Mouse (Mus musculus) retina, embryonic 14.5 days (tissue): ENCODE results near the gene Adamts2.

Experiments
- DNase-seq: peaks from one replicate; pipeline ENCODE4 v3.0.0-alpha.2; 2015; ENCODE audit warnings: low spot score

The Adamts2 gene

DNA sequence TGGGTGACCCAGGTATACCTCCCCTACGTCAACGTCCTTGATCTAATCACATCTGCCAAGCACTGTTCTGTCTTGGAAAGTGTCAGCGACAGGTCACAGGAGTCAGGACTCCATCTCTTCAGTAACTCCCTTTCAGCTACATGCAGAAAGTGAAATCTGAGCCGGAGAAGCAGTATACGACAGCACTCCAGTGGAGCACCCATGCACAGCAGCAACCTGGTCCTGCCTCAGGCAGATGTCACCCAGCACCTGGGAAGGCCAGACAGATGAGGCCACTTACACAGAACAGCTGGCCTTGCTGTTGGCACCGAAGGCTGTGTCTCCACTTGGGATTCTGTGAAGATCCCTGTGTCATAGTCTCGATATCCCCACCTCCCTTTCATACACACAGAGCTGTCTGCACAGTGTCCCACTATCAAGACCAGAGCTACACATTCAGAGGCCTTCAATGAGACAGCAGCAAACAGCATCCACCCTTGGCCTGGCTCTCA is 70.0 kb downstream of the Adamts2 start:
- DNase-seq: no peak

DNA sequence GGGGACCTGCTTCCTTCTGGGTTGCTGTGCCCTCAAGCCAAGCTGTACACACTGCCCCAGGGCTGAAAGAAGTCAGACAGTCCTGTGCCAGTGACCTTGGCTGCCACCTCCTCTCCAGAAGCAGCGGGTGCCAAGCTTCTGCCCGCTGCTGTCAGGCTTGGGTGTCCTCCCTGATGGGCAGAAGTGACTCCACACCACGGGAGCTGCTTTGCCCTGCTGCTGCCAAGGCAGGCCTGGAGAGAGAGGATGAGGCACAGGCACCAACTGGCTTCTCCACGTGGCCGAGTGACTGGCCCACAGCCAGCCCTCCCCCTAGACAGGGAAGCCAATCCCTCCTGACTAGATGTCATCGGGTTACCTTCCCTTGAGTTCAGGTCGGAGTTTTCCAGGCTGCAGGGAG is 71.0 kb downstream of the Adamts2 start:
- DNase-seq: no peak

DNA sequence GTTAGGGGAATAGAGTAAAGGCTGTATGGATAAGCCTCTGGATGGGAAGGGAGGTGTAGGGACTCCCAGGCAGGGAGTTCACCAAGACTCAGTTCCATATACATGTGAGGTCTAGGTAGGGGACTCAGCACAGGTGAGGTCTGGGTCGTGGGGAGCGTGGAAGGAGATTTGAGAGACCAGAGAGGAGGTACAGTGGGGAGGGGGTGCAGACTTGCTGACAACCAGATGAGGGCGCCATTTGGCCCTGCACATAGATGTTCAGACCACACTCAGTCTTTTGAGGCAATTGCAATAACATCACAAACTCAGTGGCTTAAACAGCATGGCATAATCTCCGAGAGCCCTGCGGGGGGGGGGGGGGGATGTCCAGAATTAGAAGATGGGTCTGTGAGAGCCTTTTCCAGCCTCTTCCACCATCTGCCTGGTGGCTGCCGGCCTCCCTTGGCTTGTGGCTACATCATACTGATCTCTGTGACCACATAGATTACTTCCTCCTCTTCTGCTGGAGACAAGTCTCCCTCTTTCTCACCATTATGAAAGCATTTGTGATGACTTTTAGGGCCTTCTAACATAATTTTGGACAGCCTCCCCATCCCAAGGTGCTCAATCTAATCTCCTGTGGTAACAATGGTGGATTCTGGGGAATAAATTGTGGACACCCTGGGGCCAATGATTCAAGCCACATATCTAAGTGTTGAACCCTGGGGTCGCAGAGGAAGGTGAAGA is 71.8 kb downstream of the Adamts2 start:
- peak; percentile 16 for DNase-seq

DNA sequence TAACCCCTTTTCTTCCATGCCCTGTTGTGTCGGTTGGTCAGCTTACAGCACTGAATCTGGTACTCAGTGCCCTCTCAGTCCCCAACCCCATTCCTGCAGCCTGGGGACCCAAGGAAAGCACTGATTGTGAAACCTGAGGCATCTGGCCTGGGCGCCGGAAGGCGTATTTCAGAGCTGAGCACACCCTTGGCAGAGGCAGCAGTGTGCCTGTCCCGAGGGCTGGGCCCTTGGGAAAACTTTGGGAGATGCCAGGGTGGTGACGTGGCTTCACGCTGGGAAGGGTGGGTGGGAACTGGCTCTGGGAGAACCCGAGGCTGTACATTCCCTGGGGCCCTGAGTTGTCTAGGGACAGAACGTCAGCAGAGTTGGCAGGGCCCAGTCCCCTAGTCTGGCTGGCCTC is 72.5 kb downstream of the Adamts2 start:
- no peak for DNase-seq

DNA sequence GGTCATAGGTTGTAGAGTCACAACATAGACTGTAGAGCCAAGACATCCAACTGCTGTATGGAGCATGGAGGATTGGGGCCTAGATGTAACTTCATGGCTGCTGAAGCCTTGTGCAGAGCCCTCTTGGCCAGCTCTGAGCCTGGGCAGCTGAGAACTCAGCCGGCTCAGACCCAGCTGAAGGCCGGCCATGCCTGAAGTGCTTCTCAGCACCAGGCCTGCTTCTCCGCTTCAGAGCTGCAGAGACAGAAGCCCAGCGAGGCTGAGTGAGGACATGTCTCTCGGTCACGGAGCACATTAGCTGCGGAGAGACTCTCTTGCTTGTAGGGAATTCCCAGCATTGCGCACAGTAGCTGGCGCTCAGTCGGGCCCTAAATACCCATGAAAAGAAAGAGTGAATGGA is 76.8 kb downstream of the Adamts2 start:
- no peak for DNase-seq

DNA sequence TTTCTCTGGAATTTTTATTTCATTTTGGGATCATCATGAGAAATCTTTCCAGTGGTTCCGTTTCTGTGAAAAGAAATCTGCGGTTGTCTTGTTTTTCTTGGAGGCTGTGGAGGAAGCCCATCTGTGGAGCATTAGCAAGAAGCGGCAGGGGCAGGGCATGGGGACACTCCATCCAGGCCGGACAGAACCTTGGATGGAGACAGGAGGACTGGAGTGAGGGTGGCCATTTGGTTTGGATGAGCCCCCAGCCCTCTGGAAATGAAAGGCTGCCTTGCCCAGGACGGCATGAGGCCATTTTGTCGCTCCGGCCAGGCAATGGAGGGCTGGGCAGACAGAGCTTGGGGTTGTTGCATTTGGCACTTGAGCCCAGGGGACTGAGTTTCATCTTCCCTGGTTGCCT is 80.1 kb downstream of the Adamts2 start:
- DNase-seq: no peak

DNA sequence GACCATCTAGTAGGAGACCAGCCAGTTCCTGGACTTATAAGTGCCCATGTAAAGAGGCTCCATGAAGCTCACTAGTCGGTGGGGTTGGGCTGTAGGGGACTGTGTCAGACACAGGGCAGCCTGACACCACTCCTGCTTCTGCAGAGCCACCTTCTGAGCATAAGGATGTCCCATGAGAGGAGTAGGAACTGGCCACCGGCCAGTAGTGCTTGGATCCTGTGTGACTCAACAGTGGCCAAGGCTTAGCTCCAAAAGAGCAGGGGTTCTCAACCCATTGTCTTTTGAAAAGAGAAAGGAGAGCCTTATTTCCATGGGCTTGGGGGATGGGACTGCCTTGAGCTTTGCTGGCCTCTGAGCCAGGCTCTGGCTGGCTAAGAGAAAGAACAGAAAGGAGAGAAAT is 81.9 kb downstream of the Adamts2 start:
- no peak for DNase-seq

DNA sequence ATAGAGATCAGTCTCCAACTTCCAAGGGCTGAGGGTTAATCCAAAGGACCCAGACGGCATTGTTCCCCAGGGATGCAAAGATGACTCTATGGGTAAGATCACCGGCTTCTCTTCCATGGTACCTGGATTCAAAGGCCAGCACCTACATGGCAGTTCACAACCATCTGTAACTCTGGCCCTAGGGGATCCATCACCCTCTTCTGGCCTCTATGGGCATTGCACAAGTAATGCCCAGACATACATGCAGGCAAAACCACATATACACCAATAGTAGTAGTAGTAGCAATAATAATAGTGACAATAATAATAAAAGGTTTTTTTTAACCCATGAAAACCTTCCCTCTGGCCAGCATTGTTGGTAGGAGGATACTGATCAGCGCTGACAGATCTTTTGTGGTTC is 86.7 kb downstream of the Adamts2 start:
- no peak for DNase-seq

DNA sequence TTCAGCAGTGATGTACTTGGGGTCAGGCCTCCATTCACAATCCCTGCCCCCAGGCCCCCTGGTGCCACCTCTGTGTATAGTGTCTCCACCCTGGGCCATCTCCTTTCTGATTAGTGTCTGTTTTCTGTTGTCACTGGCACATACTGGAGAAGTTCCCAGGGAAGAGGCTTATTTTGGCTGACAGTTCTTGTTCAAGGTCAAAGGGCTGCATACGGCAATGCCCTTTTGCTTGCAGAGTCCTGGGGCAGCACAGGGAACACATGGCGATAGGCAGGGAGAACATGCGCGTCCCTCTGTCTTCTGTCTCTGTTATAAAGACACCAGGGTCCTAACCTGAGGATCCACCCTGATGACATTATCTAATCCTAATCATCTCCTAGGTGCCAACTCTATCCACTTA is 87.8 kb downstream of the Adamts2 start:
- DNase-seq: no peak

DNA sequence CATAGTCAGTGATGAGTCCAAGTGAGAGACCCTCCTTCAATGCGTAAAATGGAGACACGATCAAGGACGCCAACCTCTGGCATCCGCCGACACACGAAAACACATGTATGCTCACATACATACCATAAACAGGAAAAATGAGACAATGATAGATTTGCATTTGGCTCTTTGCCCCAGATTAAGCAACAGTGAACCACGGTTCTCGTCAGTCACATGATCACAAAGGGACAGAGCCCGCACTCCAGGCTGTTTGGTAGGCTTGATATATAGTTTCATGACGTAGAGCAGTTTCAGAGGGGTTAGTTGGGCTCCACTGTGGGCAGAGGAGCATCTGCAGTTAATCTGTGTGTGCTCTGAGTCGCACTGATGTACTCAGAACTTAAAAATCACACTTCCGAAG is 98.1 kb downstream of the Adamts2 start:
- no peak for DNase-seq

DNA sequence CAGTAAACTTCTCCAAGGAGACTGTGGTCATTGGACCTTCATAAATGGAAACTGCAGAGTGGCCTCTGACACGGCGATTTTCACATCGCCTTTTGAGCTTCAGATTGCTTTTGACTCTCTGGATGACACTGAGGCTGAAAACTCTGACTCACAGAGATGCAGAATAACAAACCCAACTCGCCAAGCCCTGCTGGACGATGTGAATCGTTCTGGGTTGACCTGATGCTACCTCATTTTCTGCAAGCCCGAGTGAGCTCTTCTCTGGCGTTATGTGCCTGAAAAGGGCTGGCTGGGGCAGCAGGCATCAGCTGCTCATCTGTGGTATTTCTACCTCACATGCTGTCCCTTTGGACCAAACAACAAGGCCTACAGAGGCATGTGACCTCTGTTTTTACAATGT is 98.6 kb downstream of the Adamts2 start:
- DNase-seq: no peak

DNA sequence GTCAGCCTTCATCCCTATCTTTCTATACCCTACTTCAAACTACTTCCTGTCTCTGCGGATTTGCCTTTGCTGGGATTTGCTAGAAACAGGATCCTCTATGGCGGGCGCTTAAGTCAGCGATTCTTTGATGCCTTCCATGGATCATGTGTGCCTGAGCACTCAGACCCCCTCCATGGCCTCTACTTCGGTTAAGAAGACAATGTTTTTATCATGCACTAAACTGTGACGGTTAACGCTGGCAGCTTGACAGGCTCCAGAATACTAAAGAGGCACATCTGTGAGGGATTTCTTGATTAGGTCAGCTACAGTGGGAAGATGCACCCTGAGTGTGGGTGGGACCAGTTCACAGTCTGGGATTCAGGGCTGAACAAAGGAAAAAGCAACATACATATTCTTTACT is 101.5 kb downstream of the Adamts2 start:
- no peak for DNase-seq

DNA sequence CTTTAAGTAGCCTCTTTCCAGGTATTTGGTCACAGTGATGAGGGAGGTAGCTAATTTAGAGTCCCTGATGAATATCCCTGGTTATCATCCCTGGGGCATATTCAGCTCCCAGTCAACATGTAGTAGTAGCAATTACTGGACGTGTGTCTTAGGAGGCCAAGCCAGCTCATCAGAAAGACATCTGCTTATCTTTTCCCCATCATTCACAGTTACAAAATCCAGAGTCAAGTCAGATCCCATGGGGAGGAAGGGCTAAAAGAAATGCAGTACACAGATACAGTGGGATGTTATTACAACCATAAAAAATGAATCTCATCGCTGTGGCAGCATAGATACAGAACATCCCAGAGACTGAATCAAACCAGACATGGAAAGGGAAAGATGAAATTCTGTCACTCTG is 102.6 kb downstream of the Adamts2 start:
- DNase-seq: no peak

DNA sequence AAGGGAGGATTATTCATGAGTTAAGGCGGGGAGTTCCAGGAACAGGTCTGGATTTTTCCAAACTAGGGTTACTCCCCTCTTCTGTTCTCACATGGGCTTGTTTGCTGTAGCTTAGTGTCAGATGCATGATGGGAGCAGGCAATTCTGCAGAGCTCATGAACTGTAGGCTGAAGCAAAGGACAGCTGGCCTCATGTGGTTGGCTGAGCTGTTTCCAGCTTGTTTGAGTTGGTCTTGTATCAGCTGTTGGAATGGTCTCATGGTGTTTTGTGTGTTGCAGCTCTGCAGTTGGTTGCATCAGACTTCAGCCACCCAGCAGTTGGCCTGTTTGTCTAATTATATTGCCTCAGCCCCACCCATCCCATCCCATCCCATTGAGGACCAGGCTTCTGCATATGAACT is 105.4 kb downstream of the Adamts2 start:
- no peak for DNase-seq

DNA sequence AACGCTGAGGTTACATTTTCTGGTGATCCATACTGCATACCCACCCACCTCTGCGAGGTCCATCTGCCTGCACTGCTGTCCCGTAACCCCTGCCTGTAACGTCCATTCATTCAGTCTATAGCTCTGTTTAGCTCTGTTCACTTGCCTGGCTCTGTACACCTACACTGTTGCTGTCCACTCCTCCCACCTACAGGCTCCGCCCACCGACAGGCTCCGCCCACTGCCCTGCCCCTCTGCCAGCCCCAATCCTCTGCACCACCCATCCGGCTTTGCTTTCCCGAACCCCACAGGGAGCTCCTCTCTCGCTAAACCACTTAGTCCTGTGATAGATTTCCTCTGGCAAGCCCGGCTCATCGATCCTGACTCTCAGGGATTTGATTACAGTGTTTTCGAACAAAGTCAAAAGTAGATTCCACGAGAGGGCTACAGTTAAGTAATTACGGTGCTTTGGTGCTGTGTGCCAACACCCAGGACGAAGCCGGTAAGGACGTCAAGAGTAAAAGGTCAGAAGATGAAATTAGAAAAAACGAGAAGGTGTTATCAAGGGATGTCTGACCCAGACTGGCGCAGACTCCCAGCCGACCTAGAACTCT is 111.8 kb downstream of the Adamts2 start:
- DNase-seq: peak; percentile 56

DNA sequence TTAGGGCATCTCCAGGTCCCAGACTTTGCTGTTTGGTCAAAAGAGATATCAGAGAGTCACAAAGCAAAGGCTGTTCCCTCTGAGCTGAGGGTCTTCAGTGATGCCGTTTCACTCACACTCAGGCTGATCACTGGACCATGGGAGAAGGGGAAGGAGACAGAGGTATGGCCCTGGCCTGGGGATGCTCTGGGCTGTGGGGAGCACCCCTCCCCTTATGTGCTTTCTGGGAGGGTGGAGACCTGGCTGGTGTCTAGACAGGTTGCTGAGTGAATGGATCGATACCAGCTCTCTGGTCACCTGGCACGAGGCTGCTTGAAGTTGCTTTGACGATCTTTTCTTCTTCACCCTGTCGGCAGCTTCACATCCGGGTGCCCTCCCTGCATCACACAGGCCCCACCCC is 113.2 kb downstream of the Adamts2 start:
- DNase-seq: no peak

DNA sequence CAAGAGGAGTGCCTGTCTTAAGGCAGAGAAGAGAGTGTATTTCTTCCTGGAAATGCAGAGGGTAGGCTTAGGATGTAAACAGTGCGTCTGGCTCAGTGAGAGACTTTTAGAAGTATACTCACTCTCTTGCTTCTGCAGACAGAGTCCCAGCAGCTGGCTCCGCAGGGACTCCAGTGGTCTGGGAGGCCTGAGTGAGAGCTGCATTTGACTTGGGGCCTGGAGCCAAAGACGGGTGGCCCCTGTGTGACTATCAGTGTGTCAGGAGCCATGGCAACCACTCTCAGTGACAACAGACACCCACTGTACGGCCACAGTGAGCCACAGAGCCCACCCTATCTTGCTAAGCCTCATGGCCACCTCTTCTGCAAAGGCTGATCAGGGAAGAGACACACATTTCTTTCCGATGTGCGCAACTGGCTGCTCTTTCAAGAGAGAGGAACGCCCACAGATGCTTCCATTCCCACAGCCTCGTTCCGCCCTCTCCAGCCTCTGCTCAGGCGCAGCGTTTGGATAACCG is 115.6 kb downstream of the Adamts2 start:
- no peak for DNase-seq

DNA sequence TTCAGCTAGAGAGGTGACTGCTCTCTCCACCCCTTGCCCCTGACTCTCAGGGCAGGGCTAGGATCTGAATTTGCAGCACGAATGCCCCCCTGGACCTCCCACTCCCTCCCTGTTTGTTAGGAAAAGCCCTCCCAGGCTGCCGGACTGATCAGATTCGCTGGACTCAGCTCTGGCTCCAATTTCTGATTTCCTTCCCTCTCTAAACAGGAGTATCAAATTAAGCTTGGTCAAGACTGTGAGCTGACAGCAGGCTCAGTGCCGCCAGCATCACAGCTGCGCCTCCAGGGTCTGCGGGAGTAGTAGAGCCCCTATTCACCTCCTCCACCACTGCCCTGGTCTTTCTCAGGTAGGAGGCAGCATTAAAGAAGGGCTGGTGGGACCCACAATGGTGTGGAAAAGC is 117.0 kb downstream of the Adamts2 start:
- no peak for DNase-seq

DNA sequence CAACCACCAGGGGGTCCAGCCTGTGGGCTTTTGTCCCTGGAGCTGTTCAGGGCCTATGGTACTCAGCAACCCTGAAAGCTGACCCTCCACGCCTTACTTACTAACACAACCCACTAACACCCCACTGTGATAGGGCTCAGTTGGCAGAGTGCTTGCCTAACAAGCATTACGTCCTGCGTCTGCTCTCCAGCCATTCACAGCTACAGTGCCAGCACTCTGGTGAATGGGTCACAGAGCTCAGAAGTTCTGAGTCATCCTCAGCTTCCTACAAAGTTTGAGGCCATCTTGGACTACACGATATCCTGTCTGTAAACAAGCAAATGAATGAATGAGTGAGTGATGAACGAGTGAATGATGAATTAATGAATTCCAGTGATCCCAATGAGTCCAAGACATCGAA is 118.5 kb downstream of the Adamts2 start:
- DNase-seq: no peak

DNA sequence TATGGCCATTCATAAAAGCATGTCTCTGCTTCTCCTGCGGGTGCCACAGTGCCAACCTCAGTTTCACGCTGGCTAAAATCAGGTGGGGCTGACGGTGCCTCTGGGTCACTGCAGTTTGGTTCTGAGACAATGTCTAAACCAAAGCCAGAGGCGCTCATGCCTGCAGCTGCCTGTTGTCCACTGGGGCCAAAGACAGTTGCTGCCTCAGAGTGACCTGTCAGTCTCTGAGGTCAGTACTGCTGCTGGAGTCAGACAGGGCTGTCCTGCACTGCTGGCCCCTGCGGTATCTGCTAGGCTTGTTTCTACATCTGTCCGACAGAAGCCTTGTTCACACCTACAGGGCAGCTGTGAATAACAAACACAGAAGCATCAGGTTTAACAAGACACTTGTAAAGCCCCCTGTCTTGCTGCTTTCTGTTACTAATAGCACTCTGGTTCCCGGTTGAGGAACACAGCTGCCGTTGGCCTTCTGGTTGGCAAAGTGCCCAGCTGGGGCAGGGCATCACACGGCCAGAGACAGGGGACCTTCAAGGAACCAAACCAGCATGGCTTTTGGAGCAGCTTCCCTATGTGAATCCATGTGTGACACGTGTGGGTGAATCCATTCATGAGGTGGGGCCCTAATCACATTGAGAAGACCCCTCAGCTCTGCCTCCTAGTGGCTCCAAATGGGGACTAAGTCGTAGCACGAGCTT is 119.1 kb downstream of the Adamts2 start:
- DNase-seq: peak; percentile 25

DNA sequence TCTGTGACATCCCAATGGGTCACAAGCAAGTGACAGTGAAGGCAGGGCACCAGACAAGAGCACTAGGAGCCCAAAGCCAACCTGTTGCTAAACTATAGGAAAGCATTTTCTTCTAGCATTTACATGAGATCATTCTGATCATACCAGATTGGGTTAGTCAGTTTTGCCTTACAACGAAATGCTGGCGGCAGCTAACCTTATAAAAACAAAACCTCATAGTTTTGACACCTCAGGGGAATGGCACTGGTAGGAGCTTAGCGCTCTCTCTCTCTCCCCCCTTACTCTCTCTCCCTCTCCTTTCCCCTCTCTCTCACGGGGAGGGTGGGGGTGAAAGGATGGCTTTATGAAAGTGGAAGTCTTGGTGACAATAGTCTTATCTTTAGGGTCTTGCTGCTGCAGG is 123.7 kb downstream of the Adamts2 start:
- DNase-seq: no peak

DNA sequence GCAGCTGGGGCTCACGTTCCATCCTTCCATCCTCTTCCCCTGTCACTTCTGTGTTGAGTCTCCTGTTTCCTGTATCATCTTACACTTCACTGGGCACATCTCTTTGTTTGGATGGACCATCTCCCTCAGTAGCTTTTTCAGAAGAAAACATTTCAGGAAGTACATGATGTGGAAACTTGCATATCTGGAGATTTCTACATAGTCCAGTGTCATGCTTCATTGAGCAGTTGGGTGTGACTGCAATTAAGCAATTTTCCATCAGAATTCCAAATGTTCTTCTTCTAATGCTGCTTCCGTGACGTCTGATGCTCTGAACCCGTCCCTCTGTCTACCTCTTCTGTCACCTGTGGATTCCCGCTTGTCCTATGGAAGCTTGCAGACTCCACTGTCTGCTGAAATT is 124.2 kb downstream of the Adamts2 start:
- no peak for DNase-seq

DNA sequence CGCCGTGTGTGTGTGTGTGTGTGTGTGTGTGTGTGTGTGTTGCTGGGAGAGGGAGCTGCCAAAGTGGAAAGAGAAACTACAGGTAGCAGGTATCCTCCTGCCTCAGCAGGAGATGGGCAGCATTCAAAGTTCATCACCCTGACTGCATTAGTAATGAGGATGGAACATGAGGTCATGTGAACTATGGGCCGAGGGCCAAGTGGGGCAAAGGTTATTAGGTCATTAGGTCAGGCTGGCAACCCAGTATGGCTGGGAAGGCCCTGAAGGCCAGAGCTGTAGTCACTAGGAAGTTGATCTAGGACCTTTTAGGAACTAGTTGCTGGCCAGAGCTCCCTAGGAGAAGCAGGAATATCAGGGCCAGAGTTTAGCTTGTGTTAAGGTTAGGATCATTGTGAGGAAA is 131.3 kb downstream of the Adamts2 start:
- no peak for DNase-seq
